In genomic region chr6:86385362-86386104, GRCm38 (mm10) we compare ENCODE assay signal across 30 mouse cellular contexts. TPM values are rescaled to one million over a fixed set of nuclear protein-coding genes. Genes with fewer than 3 reads are reported as not detected.
DNase-seq lines count a peak whose midpoint lies in the region; ATAC-seq and TF ChIP-seq lines count a peak whose summit lies in the region.
"Had no signal": no experiment of that assay in that cellular context is flagged by ENCODE, and none has a peak within 500 bp of the region (broad histone marks: within the 10 kb centered on the region; RNA-seq: fewer than 3 reads in every experiment).

No protein-coding gene starts in this region.

- TF ChIP-seq CTCF in liver, embryonic 14.5 days (IDR thresholded peaks at IDR 0.05; ENCODE audit: low read depth) = no peak
- TF ChIP-seq CTCF in liver, postnatal 0 days (IDR thresholded peaks at IDR 0.05; ENCODE audit: low read depth) = no peak

- ATAC-seq in intestine, embryonic 15.5 days = peak; percentile 25; the same call in 1 of the 2 replicates
- ATAC-seq in intestine, embryonic 16.5 days = no peak
- ATAC-seq in liver, embryonic 11.5 days (replicated peaks; ENCODE audit: low FRiP score) = no peak; the same call in 1 of the 2 replicates
- ATAC-seq in liver, embryonic 14.5 days (ENCODE audit: insufficient read depth) = peak; percentile 50; the same call in 1 of the 2 replicates
- ATAC-seq in liver, postnatal 0 days = peak; percentile 85
- ATAC-seq: forebrain, embryonic 13.5 days; forebrain, embryonic 16.5 days had no signal

- no peak overlapping the region for H3K9ac ChIP-seq in intestine, embryonic 15.5 days
- no peak overlapping the region for H3K9ac ChIP-seq in intestine, embryonic 16.5 days (ENCODE audit: low read depth, low read length)
- no peak overlapping the region for H3K9ac ChIP-seq in liver, embryonic 11.5 days (ENCODE audit: low read depth, low read length)
- H3K9ac ChIP-seq in liver, embryonic 14.5 days (replicated peaks) = no peak overlapping the region
- no peak overlapping the region for H3K9ac ChIP-seq in liver, postnatal 0 days (replicated peaks)
- H3K9ac ChIP-seq: forebrain, embryonic 13.5 days; hindbrain, embryonic 14.5 days had no signal

- TF ChIP-seq EP300 in liver, embryonic 14.5 days (IDR thresholded peaks at IDR 0.05; ENCODE audit: low read depth) = no peak
- TF ChIP-seq EP300 in liver, postnatal 0 days (IDR thresholded peaks at IDR 0.05; ENCODE audit: low read depth) = no peak

- DNase-seq in liver, embryonic 11.5 days (ENCODE audit: low spot score) = no peak
- DNase-seq in liver, embryonic 14.5 days (ENCODE audit: low read depth in 3 of 3, low spot score in 3 of 3) = no peak
- DNase-seq in liver, postnatal 0 days = no peak
- no peak for DNase-seq in adrenal gland, adult 18-20 months (ENCODE audit: low spot score in 2 of 2)
- DNase-seq in heart, postnatal 4 days = no peak
- no peak for DNase-seq in gastrocnemius, postnatal 14 days
- DNase-seq: adrenal gland, adult 8-10 months; adrenal gland, postnatal 25 days; B cell, adult 2 months; cerebellum, adult 11-12 months; cerebellum, adult 8-10 months; cerebellum, postnatal 10 days; gastrocnemius, postnatal 10 days; heart, adult 11 months had no signal

- no peaks in the 10 kb centered on the region for H3K27me3 ChIP-seq in intestine, embryonic 15.5 days (replicated peaks)
- no peaks in the 10 kb centered on the region for H3K27me3 ChIP-seq in intestine, embryonic 16.5 days (replicated peaks; ENCODE audit: control insufficient read depth, insufficient read depth, low read length)
- no peaks in the 10 kb centered on the region for H3K27me3 ChIP-seq in liver, embryonic 11.5 days (replicated peaks; ENCODE audit: control insufficient read depth, insufficient read depth, low read length)
- H3K27me3 ChIP-seq in liver, embryonic 14.5 days (ENCODE audit: control insufficient read depth, insufficient read depth, low read length) = no peaks in the 10 kb centered on the region
- no peaks in the 10 kb centered on the region for H3K27me3 ChIP-seq in liver, postnatal 0 days (ENCODE audit: insufficient read depth, low read length)
- H3K27me3 ChIP-seq: CH12.LX; forebrain, embryonic 13.5 days had no signal

- H3K4me2 ChIP-seq in intestine, embryonic 15.5 days (replicated peaks) = no peak overlapping the region
- H3K4me2 ChIP-seq in intestine, embryonic 16.5 days (ENCODE audit: low read depth, low read length) = no peak overlapping the region
- H3K4me2 ChIP-seq in liver, embryonic 11.5 days = no peak overlapping the region
- no peak overlapping the region for H3K4me2 ChIP-seq in liver, embryonic 14.5 days (ENCODE audit: low read depth)
- H3K4me2 ChIP-seq in liver, postnatal 0 days (ENCODE audit: low read depth, low read length) = peak overlapping the region; percentile 42; the same call in 1 of the 2 replicates
- H3K4me2 ChIP-seq: forebrain, embryonic 13.5 days; heart, embryonic 11.5 days; hindbrain, embryonic 14.5 days had no signal

- 83% methylated on average over 5 of the region's 5 CpGs for WGBS in intestine, embryonic 15.5 days
- WGBS in intestine, embryonic 16.5 days = 82% methylated on average over 5 of the region's 5 CpGs
- WGBS in liver, embryonic 11.5 days = 78% methylated on average over 5 of the region's 5 CpGs
- WGBS in liver, embryonic 14.5 days (ENCODE audit: insufficient replicate concordance) = 67% methylated on average over 5 of the region's 5 CpGs
- WGBS in liver, postnatal 0 days (ENCODE audit: insufficient replicate concordance) = 50% methylated on average over 5 of the region's 5 CpGs

- H3K36me3 ChIP-seq in intestine, embryonic 15.5 days = peaks cover 23% of the 10 kb centered on the region
- H3K36me3 ChIP-seq in intestine, embryonic 16.5 days (ENCODE audit: control insufficient read depth, insufficient read depth, low read length) = peaks cover 21% of the 10 kb centered on the region
- H3K36me3 ChIP-seq in liver, embryonic 11.5 days (ENCODE audit: control insufficient read depth, insufficient read depth, low read length) = peaks cover 16% of the 10 kb centered on the region; the same call in 1 of the 2 replicates
- H3K36me3 ChIP-seq in liver, embryonic 14.5 days (replicated peaks; ENCODE audit: control insufficient read depth, insufficient read depth, low read depth) = peaks cover 8% of the 10 kb centered on the region
- peaks cover 25% of the 10 kb centered on the region for H3K36me3 ChIP-seq in liver, postnatal 0 days (replicated peaks; ENCODE audit: insufficient read depth, low read length)

- H3K27ac ChIP-seq in intestine, embryonic 15.5 days = no peak overlapping the region
- H3K27ac ChIP-seq in intestine, embryonic 16.5 days (ENCODE audit: low read length) = no peak overlapping the region
- H3K27ac ChIP-seq in liver, embryonic 11.5 days (ENCODE audit: low read depth, low read length) = peak overlapping the region; percentile 53; the same call in 1 of the 2 replicates
- no peak overlapping the region for H3K27ac ChIP-seq in liver, embryonic 14.5 days
- H3K27ac ChIP-seq in liver, postnatal 0 days (ENCODE audit: low read depth) = peak overlapping the region; percentile 82
- H3K27ac ChIP-seq: forebrain, embryonic 10.5 days; forebrain, embryonic 13.5 days; hindbrain, embryonic 10.5 days; hindbrain, embryonic 14.5 days had no signal

- intact Hi-C loops in gastrocnemius, postnatal 14 days (cut with DNase I; ENCODE audit: low total_unique reads) = no loop called here

- H3K9me3 ChIP-seq in intestine, embryonic 15.5 days = no peaks in the 10 kb centered on the region
- no peaks in the 10 kb centered on the region for H3K9me3 ChIP-seq in intestine, embryonic 16.5 days (ENCODE audit: control insufficient read depth, low read length)
- no peaks in the 10 kb centered on the region for H3K9me3 ChIP-seq in liver, embryonic 11.5 days (ENCODE audit: control insufficient read depth, low read length)
- H3K9me3 ChIP-seq in liver, embryonic 14.5 days (ENCODE audit: control insufficient read depth, low read length) = no peaks in the 10 kb centered on the region
- no peaks in the 10 kb centered on the region for H3K9me3 ChIP-seq in liver, postnatal 0 days (ENCODE audit: low read length)
- H3K9me3 ChIP-seq: forebrain, embryonic 10.5 days; forebrain, embryonic 13.5 days; G1E; hindbrain, embryonic 10.5 days had no signal

- H3K4me3 ChIP-seq in intestine, embryonic 15.5 days (replicated peaks) = no peak overlapping the region
- H3K4me3 ChIP-seq in intestine, embryonic 16.5 days (ENCODE audit: low read length) = no peak overlapping the region
- H3K4me3 ChIP-seq in liver, embryonic 11.5 days (ENCODE audit: low read depth, low read length) = no peak overlapping the region
- no peak overlapping the region for H3K4me3 ChIP-seq in liver, embryonic 14.5 days (ENCODE audit: insufficient read depth in 1 of 2, low read depth in 2 of 2, low read length in 2 of 2)
- no peak overlapping the region for H3K4me3 ChIP-seq in liver, postnatal 0 days (ENCODE audit: low read depth, low read length)
- H3K4me3 ChIP-seq: forebrain, embryonic 10.5 days; forebrain, embryonic 13.5 days; hindbrain, embryonic 10.5 days had no signal

- H3K4me1 ChIP-seq in intestine, embryonic 15.5 days (replicated peaks) = no peaks in the 10 kb centered on the region
- H3K4me1 ChIP-seq in intestine, embryonic 16.5 days (ENCODE audit: control insufficient read depth, insufficient read depth, low read length) = no peaks in the 10 kb centered on the region
- H3K4me1 ChIP-seq in liver, embryonic 11.5 days (replicated peaks; ENCODE audit: control insufficient read depth, insufficient read depth, low read length) = no peaks in the 10 kb centered on the region; the same call in 1 of the 2 replicates
- peaks cover 3 to 5% of the 10 kb centered on the region in 2 experiments; a peak in 2 of 4 replicates for H3K4me1 ChIP-seq in liver, embryonic 14.5 days (replicated peaks; ENCODE audit: control insufficient read depth in 2 of 2, insufficient read depth in 2 of 2, low read length in 1 of 2)
- H3K4me1 ChIP-seq in liver, postnatal 0 days (ENCODE audit: insufficient read depth) = peaks cover 11% of the 10 kb centered on the region; the same call in 1 of the 2 replicates
- H3K4me1 ChIP-seq: forebrain, embryonic 13.5 days had no signal

RNA-seq across cellular contexts. Expression of gene Pcyox1, which starts 11.4 kb away (rescaled TPM):
- polyA plus RNA-seq in intestine, embryonic 15.5 days (2015; fragmentation: Nextera tagmentation; extraction: Ambion mirVana) = 73.9 and 79.8 TPM in 2 replicates
- polyA plus RNA-seq in intestine, embryonic 16.5 days (2015; fragmentation: Nextera tagmentation; extraction: Ambion mirVana) = 76.7 and 77.2 TPM in 2 replicates
- 57.7 and 66.8 TPM in 2 replicates for polyA plus RNA-seq in liver, embryonic 11.5 days (2014; fragmentation: Nextera tagmentation; extraction: Ambion mirVana)
- polyA plus RNA-seq in liver, embryonic 14.5 days (2012; rRNA removed) = 17.7 and 22.0 TPM in 2 replicates
- 37.7 and 39.4 TPM in 2 replicates for polyA plus RNA-seq in liver, embryonic 14.5 days (2014; fragmentation: Nextera tagmentation; extraction: Ambion mirVana)
- polyA plus RNA-seq in liver, postnatal 0 days (2015; fragmentation: Nextera tagmentation; extraction: Ambion mirVana) = 69.6 and 80.4 TPM in 2 replicates
- total RNA-seq in adrenal gland, adult 18-20 months (2021) = 100 to 1,000 TPM; 114 to 221 TPM
- total RNA-seq in heart, postnatal 4 days (2021) = 10 to 100 TPM; 52.5 TPM
- total RNA-seq in gastrocnemius, postnatal 14 days (2021) = 10 to 100 TPM; 63.0 to 63.1 TPM

RNA-seq across cellular contexts. Expression of gene Snrpg, which starts 14.4 kb away (rescaled TPM):
- 541 and 603 TPM in 2 replicates for polyA plus RNA-seq in intestine, embryonic 15.5 days (2015; fragmentation: Nextera tagmentation; extraction: Ambion mirVana)
- 393 and 465 TPM in 2 replicates for polyA plus RNA-seq in intestine, embryonic 16.5 days (2015; fragmentation: Nextera tagmentation; extraction: Ambion mirVana)
- polyA plus RNA-seq in liver, embryonic 11.5 days (2014; fragmentation: Nextera tagmentation; extraction: Ambion mirVana) = 741 and 785 TPM in 2 replicates
- polyA plus RNA-seq in liver, embryonic 14.5 days (2012; rRNA removed) = 91.4 and 135 TPM in 2 replicates
- 440 and 462 TPM in 2 replicates for polyA plus RNA-seq in liver, embryonic 14.5 days (2014; fragmentation: Nextera tagmentation; extraction: Ambion mirVana)
- 174 and 204 TPM in 2 replicates for polyA plus RNA-seq in liver, postnatal 0 days (2015; fragmentation: Nextera tagmentation; extraction: Ambion mirVana)
- total RNA-seq in adrenal gland, adult 18-20 months (2021) = 100 to 1,000 TPM; 115 to 384 TPM
- 100 to 1,000 TPM; 108 to 113 TPM for total RNA-seq in heart, postnatal 4 days (2021)
- total RNA-seq in gastrocnemius, postnatal 14 days (2021) = 10 to 100 TPM; 32.4 to 45.6 TPM

RNA-seq across cellular contexts. Expression of gene Tia1, which starts 18.5 kb away (rescaled TPM):
- polyA plus RNA-seq in intestine, embryonic 15.5 days (2015; fragmentation: Nextera tagmentation; extraction: Ambion mirVana) = 121 and 132 TPM in 2 replicates
- 97.9 and 110 TPM in 2 replicates for polyA plus RNA-seq in intestine, embryonic 16.5 days (2015; fragmentation: Nextera tagmentation; extraction: Ambion mirVana)
- polyA plus RNA-seq in liver, embryonic 11.5 days (2014; fragmentation: Nextera tagmentation; extraction: Ambion mirVana) = 93.5 and 95.5 TPM in 2 replicates
- polyA plus RNA-seq in liver, embryonic 14.5 days (2012; rRNA removed) = 13.5 and 14.7 TPM in 2 replicates
- 16.0 and 16.9 TPM in 2 replicates for polyA plus RNA-seq in liver, embryonic 14.5 days (2014; fragmentation: Nextera tagmentation; extraction: Ambion mirVana)
- polyA plus RNA-seq in liver, postnatal 0 days (2015; fragmentation: Nextera tagmentation; extraction: Ambion mirVana) = 15.2 and 17.2 TPM in 2 replicates
- 10 to 100 TPM; 40.3 to 56.3 TPM for total RNA-seq in adrenal gland, adult 18-20 months (2021)
- total RNA-seq in heart, postnatal 4 days (2021) = 10 to 100 TPM; 60.2 to 62.3 TPM
- total RNA-seq in gastrocnemius, postnatal 14 days (2021) = 10 to 100 TPM; 21.5 to 25.2 TPM

RNA-seq across cellular contexts. Expression of gene Fam136a, which starts 20.1 kb away (rescaled TPM):
- 161 and 167 TPM in 2 replicates for polyA plus RNA-seq in intestine, embryonic 15.5 days (2015; fragmentation: Nextera tagmentation; extraction: Ambion mirVana)
- 163 and 176 TPM in 2 replicates for polyA plus RNA-seq in intestine, embryonic 16.5 days (2015; fragmentation: Nextera tagmentation; extraction: Ambion mirVana)
- 188 and 198 TPM in 2 replicates for polyA plus RNA-seq in liver, embryonic 11.5 days (2014; fragmentation: Nextera tagmentation; extraction: Ambion mirVana)
- 15.5 and 27.6 TPM in 2 replicates for polyA plus RNA-seq in liver, embryonic 14.5 days (2012; rRNA removed)
- polyA plus RNA-seq in liver, embryonic 14.5 days (2014; fragmentation: Nextera tagmentation; extraction: Ambion mirVana) = 62.8 and 64.8 TPM in 2 replicates
- 69.8 and 74.1 TPM in 2 replicates for polyA plus RNA-seq in liver, postnatal 0 days (2015; fragmentation: Nextera tagmentation; extraction: Ambion mirVana)
- 10 to 100 TPM; 51.0 to 78.9 TPM for total RNA-seq in adrenal gland, adult 18-20 months (2021)
- total RNA-seq in heart, postnatal 4 days (2021) = 10 to 100 TPM; 26.8 to 28.7 TPM
- total RNA-seq in gastrocnemius, postnatal 14 days (2021) = 10 to 100 TPM; 18.3 to 21.6 TPM

RNA-seq across cellular contexts. Expression of gene Gm44790, which starts 40.9 kb away (rescaled TPM):
- polyA plus RNA-seq in intestine, embryonic 15.5 days (2015; fragmentation: Nextera tagmentation; extraction: Ambion mirVana) = not detected in 2 replicates
- polyA plus RNA-seq in intestine, embryonic 16.5 days (2015; fragmentation: Nextera tagmentation; extraction: Ambion mirVana) = not detected in 2 replicates
- polyA plus RNA-seq in liver, embryonic 11.5 days (2014; fragmentation: Nextera tagmentation; extraction: Ambion mirVana) = 0.47 TPM in 1 of 2 replicates, not detected in the other
- 0.11 TPM in 1 of 2 replicates, not detected in the other for polyA plus RNA-seq in liver, embryonic 14.5 days (2012; rRNA removed)
- polyA plus RNA-seq in liver, embryonic 14.5 days (2014; fragmentation: Nextera tagmentation; extraction: Ambion mirVana) = not detected in 2 replicates
- polyA plus RNA-seq in liver, postnatal 0 days (2015; fragmentation: Nextera tagmentation; extraction: Ambion mirVana) = not detected in 2 replicates
- 1 to 10 TPM in 1 of 2 experiments, not detected in 1; 2.7 TPM for total RNA-seq in adrenal gland, adult 18-20 months (2021)
- total RNA-seq in heart, postnatal 4 days (2021) = not detected
- total RNA-seq in gastrocnemius, postnatal 14 days (2021) = under 1 TPM in 1 of 2 experiments, not detected in 1; 0.47 TPM
- total RNA-seq: adrenal gland, postnatal 25 days; CH12.LX; gastrocnemius, adult 18-20 months; gastrocnemius, postnatal 10 days; gastrocnemius, postnatal 4 days had no signal
- polyA plus RNA-seq: embryonic facial prominence, embryonic 11.5 days; embryonic facial prominence, embryonic 14.5 days; forebrain, embryonic 16.5 days; heart, embryonic 11.5 days; heart, embryonic 14.5 days; heart, postnatal 0 days; hindbrain, embryonic 10.5 days; hindbrain, embryonic 14.5 days had no signal

Comparison
In these comparisons a context has a peak if more than half of its experiments do, and no peak if none do; other contexts are left out.
1. ATAC-seq: peak in intestine, embryonic 15.5 days (single experiment), liver, embryonic 14.5 days (single experiment) and liver, postnatal 0 days (single experiment); none in intestine, embryonic 16.5 days (single experiment) and liver, embryonic 11.5 days (single experiment).
2. H3K27ac ChIP-seq: peak in liver, embryonic 11.5 days (single experiment) and liver, postnatal 0 days (single experiment); none in intestine, embryonic 15.5 days (single experiment), intestine, embryonic 16.5 days (single experiment) and liver, embryonic 14.5 days (single experiment).